Mouse (Mus musculus): Measurements from ENCODE around the gene Enpp1. TPM values are rescaled to one million over a fixed set of nuclear protein-coding genes. Genes with fewer than 3 reads are reported as not detected.
A peak's percentile ranks its signal among the peaks of the same experiment; 100 is the strongest.

Enpp1 gene
- total RNA-seq (2014; fragmentation: Nextera tagmentation) = 1.6 and 2.5 TPM in 2 replicates
- total RNA-seq (2017) = 1.9 and 3.7 TPM in 2 replicates

DNA sequence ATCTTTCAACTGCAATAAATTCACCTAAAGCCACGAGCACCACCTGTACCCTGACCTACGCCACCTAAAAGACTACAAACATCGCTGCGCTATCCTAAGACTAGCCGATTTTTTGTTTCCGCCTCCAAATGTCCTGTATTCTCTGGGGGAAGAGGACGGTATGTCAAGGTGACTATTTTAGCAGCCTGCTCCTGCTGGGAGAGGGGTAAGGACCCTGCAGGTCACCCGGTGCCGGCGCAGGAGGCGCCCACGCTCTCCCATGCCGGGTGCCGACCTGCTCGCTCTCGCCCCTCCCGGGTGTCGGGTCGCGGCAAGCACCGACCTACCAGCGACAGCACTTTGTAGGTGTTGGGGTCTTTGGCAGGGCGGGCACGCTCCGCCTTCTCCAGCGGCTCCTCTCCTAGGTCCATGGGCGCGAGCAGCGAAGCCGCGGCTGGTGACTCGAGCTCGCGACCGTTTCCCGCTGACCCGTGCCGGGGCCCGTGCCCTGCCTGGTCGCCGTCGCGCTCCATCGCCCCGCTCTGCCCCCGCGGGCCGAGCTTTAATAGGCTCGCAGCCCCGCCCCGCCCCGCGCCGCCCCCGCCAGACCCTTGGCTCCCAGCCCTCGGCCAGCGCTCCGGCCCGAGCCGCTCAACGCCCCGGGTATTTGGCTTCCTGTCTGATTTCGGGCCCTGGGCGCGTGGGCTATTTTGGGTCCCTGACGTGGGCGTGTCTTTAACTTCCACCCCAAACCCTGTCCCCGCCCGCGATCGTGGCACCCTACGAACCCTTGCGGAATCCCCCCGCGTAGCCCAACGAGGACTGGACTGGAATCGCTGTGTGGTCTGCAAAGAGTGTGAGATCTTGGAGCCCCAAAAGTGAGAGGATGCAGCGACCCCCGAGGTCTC lies at the start of gene Enpp1:
Enpp1 (minus strand) TSS at position 680 of the 887 bp plus-strand sequence.
- ATAC-seq (replicated peaks; ENCODE audit: poor library complexity, severe bottlenecking) = peak; percentile 83

DNA sequence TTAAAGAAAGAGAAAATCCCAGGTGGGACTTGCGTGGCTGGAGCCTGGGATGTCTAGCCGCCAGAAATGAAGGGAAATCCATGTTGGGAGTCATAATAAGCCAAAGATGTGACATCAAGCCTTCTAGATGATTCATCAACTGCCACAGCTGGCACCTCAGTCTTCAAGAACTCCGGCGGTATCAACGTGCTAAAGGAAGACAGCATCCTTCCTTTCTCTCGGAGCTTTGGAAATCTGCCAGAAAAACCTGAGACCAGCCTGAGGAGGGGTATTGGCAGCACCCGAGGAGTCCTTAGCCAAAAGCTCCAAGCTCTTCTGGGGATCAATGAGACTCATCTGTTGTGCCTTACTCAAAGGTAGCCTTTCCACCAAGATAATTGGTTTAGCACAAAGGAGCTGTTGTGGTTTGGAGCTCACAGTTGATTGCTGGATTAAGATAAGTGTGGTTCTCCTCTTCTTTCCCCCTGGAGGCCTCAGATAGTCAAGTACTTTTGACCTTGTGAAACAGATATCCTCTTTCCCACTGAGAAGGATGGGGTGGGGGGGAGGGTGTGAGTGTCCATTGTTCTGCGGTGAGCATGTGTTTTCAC lies 46.5 kb upstream of the Enpp1 start:
- no peak for ATAC-seq (replicated peaks; ENCODE audit: poor library complexity, severe bottlenecking)

DNA sequence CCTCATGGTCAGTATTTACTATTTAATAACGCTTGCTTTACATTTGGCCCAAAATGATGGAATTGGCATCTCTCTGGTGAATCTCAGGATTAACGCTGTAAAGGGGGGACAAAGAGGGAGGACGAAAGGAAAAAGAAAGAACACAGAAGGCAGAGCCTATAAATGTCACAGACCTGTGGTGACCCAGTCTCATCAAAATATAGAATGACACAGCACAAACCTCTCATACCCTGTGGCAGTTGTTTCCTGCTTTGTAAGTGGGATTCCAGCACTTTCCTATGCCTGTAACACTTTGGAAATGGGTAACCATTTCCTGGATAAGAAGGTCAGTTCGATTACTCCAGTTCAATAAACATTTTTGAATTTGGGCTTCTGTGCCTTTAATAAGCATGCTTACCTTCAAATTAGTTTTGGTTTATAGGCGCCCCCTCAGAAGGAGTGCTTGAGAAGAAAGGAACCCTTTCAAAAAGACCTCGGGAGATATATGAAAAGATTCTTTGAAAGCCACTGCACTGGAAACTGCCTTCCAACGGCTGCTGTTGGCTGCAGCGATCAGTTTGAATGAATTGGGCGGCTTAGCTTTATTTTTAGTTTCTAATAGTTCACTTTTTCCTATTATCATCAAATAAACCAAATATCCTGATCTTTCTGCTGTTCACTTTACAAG lies 43.0 kb upstream of the Enpp1 start:
- ATAC-seq (replicated peaks; ENCODE audit: poor library complexity, severe bottlenecking) = no peak

DNA sequence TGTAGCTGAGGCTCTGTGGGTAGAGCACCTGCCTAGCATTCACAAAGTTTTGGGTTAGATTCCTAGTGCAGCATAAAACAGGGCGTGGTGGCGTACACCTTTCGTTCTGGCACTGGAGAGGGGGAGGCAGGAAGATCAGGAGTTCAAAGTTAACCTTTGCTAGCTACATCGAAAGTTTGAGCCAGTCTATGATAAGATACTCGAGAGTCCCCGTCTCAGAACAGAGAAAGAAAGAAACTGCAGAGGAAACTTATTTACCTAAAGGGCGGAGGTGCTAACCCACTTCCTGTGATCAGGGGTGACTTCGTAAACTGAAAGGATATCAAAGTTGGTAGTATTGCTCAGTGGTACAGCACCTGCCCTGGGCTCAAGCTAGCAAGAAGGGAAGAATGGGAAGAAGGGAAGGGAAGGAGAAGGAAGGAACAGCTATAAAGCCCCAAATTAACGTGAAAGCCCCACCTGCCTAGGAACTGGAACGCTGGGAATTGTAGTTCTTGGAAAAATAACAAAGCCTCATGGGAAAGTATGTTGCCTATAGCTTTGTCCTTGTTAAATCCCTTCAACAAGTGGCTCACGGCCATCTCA lies 42.4 kb upstream of the Enpp1 start:
- no peak for ATAC-seq (replicated peaks; ENCODE audit: poor library complexity, severe bottlenecking)

DNA sequence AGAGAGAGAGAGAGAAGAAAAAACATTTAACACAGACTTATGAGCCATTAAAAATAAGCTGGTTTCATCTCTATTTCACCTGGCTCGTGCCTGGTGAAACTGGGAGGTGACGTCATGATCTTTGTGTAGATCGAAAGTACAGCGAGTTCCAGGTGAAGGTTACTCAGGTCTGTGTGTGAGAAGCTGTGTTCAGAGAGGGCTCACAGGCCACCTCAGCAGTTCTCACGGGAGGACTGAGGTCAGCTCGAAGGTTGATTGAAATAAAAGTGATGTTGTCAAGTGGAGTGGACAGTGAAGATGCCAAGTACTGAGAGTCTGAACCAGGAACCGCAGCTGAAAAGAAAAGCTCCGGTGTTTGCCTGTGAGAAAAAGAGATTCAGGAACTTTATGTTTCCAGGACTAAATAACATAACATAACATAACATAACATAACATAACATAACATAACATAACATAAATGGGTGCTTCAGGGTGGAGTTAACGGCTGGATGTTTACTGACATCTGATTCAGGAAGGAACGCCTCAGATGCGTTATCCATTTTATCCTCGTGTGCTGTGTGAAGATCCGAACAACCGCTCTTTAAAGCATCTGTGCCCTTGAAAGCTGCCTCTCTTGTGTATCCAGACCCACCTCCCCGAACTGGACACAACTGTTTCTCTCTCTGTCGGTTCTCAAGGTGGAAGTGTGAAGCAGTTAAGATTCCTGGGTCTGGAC lies 41.7 kb upstream of the Enpp1 start:
- no peak for ATAC-seq (replicated peaks; ENCODE audit: poor library complexity, severe bottlenecking)

DNA sequence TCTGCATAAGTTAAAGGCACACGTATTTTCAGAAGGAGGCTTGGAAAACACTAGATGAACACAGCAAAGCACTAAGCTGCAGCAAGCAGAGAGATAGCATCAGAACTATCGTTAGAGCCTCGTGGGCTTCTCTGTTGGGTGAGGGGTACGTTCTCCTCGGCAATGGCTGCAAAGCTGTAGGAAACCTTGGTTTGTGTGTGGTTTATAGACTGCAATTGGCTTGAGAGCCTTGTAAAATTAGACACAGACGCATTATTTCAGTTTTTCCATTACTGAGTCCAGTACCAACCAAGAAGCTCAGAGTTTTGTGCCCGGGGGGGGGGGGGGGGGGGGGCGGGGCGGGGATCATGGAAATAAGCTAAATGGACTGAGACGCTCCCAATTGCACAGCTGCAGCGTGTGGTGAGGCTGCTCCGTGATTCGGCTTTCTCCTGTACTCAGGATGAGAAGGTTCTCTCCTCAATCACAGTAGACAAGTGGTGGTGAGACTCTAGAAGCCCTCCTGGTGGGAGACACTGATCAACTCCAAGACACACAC lies 31.1 kb upstream of the Enpp1 start:
- no peak for ATAC-seq (replicated peaks; ENCODE audit: poor library complexity, severe bottlenecking)

DNA sequence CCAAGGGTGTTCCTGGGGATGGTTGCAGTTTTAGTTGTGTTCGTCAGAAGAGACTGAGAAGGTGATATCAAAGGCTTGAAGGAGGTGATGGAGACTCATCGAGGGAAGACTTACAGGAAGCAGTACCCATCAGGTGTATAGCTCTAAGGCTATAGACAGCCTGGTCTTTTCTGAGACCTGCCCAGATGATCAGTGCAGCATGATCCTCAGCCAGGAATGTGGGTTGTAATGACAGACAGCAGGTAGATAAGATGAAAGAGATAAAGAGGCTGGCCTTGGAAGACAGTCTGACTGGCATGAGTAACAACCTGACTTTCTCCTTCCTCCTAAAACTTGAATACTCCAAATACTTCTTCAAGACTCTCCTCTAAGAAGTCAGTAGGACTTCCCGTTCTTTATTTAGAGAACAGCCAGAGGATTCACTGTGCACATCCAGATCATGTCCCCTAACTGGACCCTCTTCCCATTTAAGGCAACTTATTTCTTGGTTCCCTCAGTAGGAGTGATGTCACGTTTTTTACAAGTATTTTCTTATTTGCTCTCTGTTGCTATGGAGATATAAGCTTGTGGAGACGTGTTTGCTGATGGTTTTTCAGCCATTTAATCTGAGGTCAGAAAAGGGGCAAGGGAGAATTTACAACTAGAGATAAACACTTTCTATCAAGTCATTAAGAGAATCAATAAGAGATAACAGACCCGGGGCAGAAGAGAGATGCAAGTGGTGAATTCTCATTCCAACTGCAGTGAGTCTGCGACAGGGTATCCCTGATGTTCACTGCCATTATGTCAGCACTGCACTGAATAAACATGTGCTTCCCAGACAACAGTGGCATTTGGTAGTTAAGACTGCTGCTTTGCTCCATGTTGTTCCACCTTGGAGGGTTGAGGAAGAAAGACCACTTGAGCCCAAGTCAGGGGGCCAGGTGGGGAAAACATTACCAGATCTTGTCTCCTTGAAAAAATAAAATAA lies 29.6 kb upstream of the Enpp1 start:
- ATAC-seq (replicated peaks; ENCODE audit: poor library complexity, severe bottlenecking) = no peak

DNA sequence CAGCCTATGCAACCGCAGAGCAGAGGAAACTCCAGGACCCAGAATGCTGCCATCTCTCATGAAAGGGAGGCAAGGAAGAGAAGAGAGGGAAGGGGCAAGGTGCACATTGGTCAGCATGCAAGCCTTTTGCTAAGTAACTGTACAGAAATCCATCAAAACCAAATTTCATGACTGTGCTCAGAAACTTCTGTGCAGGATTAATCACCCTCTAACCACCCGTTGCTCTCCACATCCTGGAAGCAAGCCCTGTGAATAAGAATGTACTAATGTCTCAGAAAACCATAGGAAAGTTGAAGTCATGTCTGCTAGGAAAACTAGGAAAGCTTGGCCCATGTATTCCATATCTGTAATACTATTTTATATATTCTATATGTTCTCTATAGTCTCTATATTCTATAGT lies 27.2 kb upstream of the Enpp1 start:
- no peak for ATAC-seq (replicated peaks; ENCODE audit: poor library complexity, severe bottlenecking)

DNA sequence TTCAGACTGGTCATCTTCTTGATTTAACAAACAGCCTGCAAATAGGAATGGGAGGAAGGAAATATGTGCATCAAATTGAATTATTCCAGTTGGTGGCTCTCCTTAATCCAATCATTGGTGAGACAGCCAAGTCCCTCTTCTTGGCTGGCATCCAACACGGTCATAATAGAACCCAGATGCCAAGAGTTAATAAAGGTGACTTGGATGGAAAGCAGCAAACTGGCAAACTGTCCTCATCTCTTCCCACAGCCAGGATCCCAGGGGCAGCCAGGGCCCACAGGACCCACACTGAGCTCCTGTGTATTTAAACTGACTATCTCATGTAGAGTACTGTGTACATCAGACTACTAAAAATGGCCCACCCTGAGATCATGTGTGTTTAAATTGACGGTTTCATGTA lies 26.5 kb upstream of the Enpp1 start:
- no peak for ATAC-seq (replicated peaks; ENCODE audit: poor library complexity, severe bottlenecking)

DNA sequence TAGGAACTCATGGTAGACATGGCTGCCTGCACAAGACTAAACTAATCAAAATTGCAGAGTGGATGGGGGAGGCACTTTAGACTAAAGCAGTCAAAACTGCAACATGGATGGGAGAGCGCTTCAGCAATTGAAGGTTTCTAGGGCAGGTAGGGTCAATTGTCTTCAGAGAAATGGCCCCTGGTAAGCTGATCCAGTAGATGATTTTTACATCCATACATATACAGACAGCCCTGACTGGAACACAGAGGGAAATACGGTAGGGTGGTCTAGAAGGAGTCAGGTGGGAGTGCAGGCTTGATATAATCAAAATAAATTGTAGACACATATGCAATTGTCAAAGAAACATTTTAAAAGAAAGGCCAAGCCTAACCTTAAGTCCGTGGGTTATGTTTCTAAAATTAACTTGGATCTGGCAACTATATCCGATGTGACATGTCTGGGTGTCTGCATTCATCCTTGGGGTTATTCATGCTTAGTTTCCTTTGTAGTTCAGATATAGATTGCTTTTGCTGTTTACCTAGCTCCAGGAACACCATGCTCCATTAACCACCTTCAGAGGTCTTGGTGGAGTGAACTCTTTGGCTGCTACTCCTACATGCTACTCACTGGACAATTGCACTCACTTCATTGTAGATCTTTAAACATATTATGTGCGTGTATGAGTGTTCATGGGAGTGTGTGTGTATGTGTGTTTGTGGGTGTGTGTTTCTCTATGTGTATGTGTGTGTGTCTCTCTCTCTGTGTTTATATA lies 23.2 kb upstream of the Enpp1 start:
- no peak for ATAC-seq (replicated peaks; ENCODE audit: poor library complexity, severe bottlenecking)

DNA sequence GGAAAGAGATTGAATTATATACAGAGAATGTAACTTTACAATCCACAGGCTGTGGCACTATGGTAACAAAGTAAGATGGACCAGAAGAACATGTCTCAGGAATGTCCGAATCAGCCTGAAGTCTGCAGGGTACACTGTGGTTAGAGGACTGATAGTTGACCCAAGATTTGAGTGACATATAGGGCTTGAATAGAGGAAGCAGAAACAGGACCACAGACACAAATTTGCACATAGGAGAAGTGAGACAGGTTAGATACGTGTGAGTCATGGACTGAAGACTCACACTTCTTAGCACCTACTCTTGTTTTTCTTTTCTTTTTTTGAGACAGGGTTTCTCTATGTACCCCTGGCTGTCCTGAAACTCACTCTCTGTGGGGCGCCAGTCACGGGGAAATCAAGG lies 15.5 kb upstream of the Enpp1 start:
- peak; percentile 96 for ATAC-seq (replicated peaks; ENCODE audit: poor library complexity, severe bottlenecking)

DNA sequence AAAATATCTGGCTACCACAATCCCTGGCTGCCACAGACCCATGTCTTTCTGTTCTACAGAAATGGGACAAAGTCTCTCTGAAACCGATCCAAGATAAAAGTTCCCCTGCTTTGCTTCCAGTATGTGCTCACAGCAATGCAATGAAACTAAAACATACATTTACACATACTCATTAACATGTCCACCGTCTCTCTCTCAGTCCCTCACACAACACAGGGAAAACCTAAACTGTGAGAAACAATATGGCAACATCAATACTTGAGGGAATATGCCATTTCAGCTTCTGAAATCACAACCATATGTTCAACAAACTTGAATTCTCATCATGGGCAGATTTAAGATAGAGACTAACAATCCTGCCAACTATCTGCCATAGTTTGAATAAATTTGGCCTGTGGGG lies 13.2 kb upstream of the Enpp1 start:
- no peak for ATAC-seq (replicated peaks; ENCODE audit: poor library complexity, severe bottlenecking)

DNA sequence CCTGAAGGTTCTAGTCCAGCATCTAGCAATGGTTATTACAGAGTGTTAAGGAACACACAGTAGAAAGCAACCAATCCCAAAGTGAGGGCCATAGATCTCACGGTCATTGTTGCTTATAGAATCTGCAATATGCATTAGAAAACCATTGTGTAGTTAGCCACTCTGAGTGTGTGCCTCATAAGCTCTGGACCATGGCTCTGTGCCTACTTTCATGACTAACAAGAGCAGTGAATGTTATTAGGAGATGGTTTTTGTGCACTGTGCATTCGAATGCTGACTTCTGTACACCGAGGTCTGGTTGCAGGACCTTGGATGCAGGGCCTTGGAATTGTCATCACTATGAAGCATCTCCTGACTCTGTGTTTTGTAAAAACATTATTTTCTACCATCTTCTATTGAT lies 9.9 kb upstream of the Enpp1 start:
- no peak for ATAC-seq (replicated peaks; ENCODE audit: poor library complexity, severe bottlenecking)

DNA sequence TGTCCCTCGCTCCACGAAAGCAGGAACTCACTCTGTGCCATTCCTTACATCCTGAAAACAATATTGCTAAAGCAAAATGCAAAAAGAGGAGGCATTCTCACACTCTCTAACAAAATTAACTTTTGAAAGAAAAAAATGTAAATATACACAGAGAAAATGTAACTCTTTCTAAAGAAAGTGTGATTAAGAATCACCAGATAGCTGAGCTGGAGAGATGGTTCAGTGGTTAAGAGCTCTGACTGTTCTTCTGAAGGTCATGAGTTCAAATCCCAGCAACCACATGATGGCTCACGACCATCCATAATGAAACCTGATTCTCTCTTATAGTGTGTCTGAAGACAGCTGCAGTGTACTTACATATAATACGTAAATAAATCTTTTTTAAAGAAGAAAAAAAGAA lies 7.4 kb upstream of the Enpp1 start:
- no peak for ATAC-seq (replicated peaks; ENCODE audit: poor library complexity, severe bottlenecking)

DNA sequence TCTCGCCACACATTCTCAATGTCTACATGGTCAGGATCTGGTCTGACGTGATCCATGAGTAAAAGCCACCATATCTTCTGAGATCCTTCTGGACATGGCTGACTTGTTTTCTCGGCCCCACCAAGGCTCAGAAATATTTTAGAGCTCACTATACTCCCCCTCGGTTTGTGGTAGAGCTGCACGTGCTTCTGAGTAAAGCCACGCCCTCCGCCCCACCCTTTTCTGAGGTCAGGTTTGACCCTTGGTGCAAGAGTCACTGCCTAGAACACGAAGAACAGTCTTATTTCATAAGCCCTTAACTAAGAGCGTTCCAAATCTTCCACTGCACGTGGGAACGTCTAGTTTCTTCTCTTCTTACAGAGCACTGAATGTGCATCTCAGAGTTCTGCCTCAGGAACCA lies 6.8 kb upstream of the Enpp1 start:
- ATAC-seq (replicated peaks; ENCODE audit: poor library complexity, severe bottlenecking) = peak; percentile 72

DNA sequence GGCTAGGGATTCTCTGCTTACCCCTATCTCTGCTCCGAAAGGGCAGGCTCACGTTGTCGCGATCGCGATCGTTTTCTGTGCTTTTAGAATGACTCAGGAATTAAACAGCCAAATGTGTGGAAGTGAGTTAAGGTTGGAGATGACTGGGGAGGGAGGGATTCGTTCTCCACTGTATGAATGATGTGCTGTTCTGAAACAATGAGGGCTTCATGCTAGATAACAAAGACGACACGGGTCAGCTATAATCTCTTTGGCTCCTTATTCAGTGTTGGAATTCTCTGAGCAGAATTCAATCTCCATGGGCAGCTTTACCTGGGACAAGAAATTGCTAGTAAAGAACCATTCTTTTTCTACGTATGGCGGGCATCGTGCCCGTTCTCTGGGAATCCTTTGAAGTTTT lies 6.1 kb upstream of the Enpp1 start:
- ATAC-seq (replicated peaks; ENCODE audit: poor library complexity, severe bottlenecking) = no peak

DNA sequence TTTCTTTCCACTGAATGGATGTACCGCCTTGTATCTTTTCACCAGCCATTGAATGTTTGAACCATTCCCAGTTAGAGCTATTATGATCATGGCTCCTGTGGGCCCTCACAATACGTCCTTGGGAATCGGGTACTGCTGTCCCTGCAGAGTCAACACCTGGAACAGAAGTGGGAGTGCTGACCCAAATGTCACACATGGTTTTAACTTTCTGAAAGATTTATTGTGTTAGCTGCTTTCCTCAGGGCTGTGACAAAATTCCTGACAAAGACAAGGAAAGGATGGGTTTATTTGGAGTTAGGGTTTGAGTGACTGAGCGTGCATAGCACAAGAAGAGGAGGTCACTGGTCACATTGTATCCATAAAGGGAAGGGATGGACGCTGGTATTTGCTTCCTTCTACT lies 4.3 kb upstream of the Enpp1 start:
- ATAC-seq (replicated peaks; ENCODE audit: poor library complexity, severe bottlenecking) = no peak

DNA sequence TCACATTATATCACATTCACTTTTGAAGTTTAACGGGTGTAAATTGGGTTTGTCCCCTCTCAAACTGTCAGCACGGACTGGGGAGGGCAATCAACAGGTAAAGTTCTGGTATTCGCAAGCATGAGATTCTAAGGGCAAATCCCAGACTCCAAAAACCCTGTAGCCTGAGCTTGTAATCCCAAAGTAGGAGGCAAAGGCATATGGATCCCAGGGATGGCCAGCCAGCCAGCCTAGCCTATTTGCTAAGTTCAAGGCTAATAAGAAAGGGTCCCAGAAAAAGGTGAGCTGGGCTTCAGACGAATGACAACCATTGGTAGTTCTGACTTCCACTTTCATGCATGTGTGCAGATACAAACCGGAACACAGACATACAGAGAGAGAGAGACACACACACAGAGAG lies 942 bp upstream of the Enpp1 start:
- ATAC-seq (replicated peaks; ENCODE audit: poor library complexity, severe bottlenecking) = no peak

Measured in granulocyte monocyte progenitor cell, adult 5-6 weeks (primary cell).